Mouse (Mus musculus) hindbrain, embryonic 10.5 days (tissue): ENCODE measurements at regions not wholly inside any gene's neighbourhood (a gene's known extent, or its start where the extent isn't known, plus 50 kb on each side); places are given as distances from the start of the nearest gene placed in this dataset.

ENCODE experiments used
- DNase-seq: peaks from one replicate; pipeline ENCODE4 v3.0.0-alpha.2; 2017; ENCODE audit warnings: low spot score
- H3K27ac ChIP-seq: fragments of 300-500 bp; sonication (generic); 2 replicates; pipeline ENCODE4 v1.5.1; 2016; ENCODE audit warnings: mild to moderate bottlenecking, moderate library complexity
- H3K27me3 ChIP-seq: fragments of 300-500 bp; sonication (generic); 2 replicates; pipeline ENCODE4 v1.6.1; 2016; ENCODE audit warnings: mild to moderate bottlenecking; ENCODE audit not compliant: poor library complexity, insufficient read depth, severe bottlenecking
- H3K36me3 ChIP-seq: fragments of 300-500 bp; sonication (generic); 2 replicates; pipeline ENCODE4 v1.6.1; 2016; ENCODE audit warnings: mild to moderate bottlenecking, moderate library complexity
- H3K4me1 ChIP-seq: fragments of 300-500 bp; sonication (generic); replicated peaks from 2 replicates; pipeline ENCODE4 v1.6.1; 2016; ENCODE audit warnings: mild to moderate bottlenecking
- H3K4me3 ChIP-seq: fragments of 300-500 bp; sonication (generic); 2 replicates; pipeline ENCODE4 v1.5.1; 2016; ENCODE audit warnings: mild to moderate bottlenecking, moderate library complexity
- H3K9me3 ChIP-seq: fragments of 300-500 bp; sonication (generic); 2 replicates; pipeline ENCODE4 v1.6.1; 2016; ENCODE audit warnings: mild to moderate bottlenecking, moderate library complexity
- WGBS: fragments of 180-500 bp; shearing (Covaris S2); methylation state at CpG from one replicate; pipeline ENCODE4 v1.1.7; 2016; 5-methylcytosine and 5-hydroxymethylcytosine counted together

DNA sequence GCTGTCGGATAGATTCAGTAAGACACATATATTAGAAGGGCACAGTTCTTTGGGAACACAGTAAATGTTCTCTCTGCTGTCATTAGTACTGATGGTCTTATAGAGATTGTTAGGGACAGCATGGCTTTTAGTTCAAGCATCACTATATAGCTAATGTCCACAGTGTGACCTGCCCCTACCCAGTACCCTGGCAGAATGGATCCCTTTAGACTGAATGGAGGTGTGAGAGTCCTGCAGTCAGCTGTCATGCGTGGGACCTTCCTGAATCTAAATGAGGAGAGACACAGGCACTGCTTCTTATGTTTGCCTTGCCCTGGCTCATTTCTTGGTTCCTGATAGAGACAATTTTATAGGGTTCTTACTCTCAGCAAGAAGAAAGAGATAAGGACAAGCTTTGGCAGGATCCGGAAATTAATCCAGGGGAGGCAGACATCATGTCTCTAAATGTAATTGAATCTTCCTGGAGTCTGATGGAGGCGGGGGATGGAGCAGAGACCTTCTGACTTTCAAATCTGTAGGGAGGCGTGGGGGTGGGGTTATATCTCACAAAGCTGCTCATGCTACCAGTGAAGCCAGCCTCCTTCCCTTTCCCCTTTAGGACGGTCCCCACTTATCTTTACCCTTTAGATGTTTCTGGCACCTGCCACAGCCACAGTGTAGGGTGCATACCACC is 456.5 kb downstream of the Dhx35 start:
- DNase-seq = no peak
- Histone ChIP-seq H3K4me3 (no peak overlapping the region), H3K27me3 (no peaks in the 10 kb centered on the region), H3K9me3 (no peaks in the 10 kb centered on the region), H3K4me1 (no peaks in the 10 kb centered on the region), H3K27ac (no peak overlapping the region), H3K36me3 (no peaks in the 10 kb centered on the region)
- 74% methylated on average over 6 of the region's 6 CpGs for WGBS

GRCm38 (mm10) chr2:159270221-159271080 is 475.8 kb downstream of the Dhx35 start:
- Histone ChIP-seq H3K36me3 (no peaks in the 10 kb centered on the region), H3K4me1 (0 out of 2 replicates have a peak, but pooled peaks cover 3% of the 10 kb centered on the region), H3K4me3 (no peak overlapping the region), H3K9me3 (no peaks in the 10 kb centered on the region), H3K27me3 (no peaks in the 10 kb centered on the region), H3K27ac (no peak overlapping the region)
- no peak for DNase-seq
- 80% methylated on average over 10 of the region's 10 CpGs for WGBS

GRCm38 (mm10) chr2:159278896-159279295 is 484.3 kb downstream of the Dhx35 start:
- WGBS = 55% methylated on average over 2 of the region's 2 CpGs
- DNase-seq = no peak
- Histone ChIP-seq H3K27me3 (no peaks in the 10 kb centered on the region), H3K27ac (no peak overlapping the region), H3K36me3 (no peaks in the 10 kb centered on the region), H3K4me3 (no peak overlapping the region), H3K9me3 (no peaks in the 10 kb centered on the region), H3K4me1 (peaks cover 2% of the 10 kb centered on the region)

DNA sequence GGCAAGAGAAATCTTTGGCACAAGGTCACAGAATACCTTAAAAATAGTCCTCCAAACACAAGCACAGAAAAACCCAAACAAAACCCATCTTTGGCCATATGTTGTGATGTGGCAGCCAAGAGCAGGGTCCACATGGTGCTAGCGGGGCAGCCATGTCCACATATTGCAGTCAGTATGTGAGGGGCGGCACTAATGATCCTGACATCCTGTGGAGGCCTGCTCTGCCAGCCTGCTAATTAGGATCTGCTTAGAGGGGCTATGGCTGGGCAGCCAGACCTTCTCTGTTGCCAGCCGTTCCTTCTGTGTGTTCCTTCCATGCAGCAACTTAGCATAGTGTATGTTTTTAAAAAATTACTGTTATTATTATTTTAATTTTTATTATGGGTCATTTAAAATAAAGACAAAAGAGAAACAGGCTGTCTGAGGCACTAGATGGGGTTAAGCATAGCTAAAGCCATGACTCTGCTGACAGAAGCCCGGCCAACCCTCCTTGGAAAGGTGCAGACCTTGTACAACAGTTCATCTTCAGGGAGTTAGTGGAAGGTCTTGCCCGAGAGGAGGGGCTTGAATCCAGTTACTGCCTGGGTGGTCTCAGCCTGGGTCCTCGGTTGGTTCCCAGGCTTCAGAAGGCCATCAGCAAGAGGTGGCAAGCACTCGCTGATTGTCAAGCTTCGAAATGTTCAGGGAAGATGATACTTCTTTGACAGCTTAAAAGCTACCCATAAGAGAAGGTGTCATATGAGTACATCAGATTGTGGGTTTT is 487.1 kb downstream of the Dhx35 start:
- Histone ChIP-seq H3K9me3 (no peaks in the 10 kb centered on the region), H3K27ac (no peak overlapping the region), H3K4me1 (peaks cover 16% of the 10 kb centered on the region), H3K4me3 (no peak overlapping the region), H3K36me3 (no peaks in the 10 kb centered on the region), H3K27me3 (no peaks in the 10 kb centered on the region)
- WGBS = 84% methylated on average over 8 of the region's 8 CpGs
- no peak for DNase-seq

- 71% methylated on average over 5 of the region's 5 CpGs for WGBS
- H3K9me3 ChIP-seq = no peaks in the 10 kb centered on the region
- peaks cover 16% of the 10 kb centered on the region for H3K4me1 ChIP-seq
- no peak for DNase-seq
- H3K27me3 ChIP-seq = 0 out of 2 replicates have a peak, but pooled peaks cover 2% of the 10 kb centered on the region
- H3K4me3 ChIP-seq = no peak overlapping the region
- H3K36me3 ChIP-seq = no peaks in the 10 kb centered on the region
- H3K27ac ChIP-seq = no peak overlapping the region
Measured at GRCm38 (mm10) chr2:159284100-159284499, 489.5 kb downstream of the Dhx35 start.

DNA sequence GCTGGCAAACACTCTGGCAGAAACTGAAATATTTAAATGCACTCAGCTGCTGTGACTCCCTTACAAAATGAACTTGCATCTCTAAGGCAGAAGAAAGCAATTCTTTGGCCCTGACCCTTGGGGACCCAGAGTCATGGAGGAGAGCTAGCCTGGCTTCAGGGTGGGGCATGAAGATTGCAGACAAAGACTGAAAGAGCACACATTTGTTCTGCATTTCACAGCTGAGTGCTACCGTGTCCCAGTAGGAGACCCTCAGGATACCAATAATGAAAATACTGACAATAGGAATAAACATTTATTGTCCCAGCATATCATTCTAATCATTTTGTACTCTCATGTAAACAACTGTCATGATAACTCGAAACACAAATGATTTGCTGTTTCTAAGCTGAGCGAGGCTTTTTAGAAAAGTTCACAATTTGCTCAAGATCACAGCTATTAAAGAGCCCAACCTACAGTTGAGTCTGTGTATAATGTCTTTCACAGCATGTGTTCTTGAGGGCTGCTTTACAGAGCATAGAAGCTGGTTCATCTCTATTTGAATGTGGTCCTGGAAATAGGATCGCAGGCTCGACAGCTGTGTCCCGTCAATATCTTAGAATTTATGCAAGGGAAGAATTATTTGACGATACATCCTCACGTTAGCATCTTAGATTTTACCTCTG is 490.1 kb downstream of the Dhx35 start:
- Histone ChIP-seq H3K27ac (0 out of 2 replicates have a peak overlapping the region, but pooled peaks have one; percentile 31), H3K27me3 (0 out of 2 replicates have a peak, but pooled peaks cover 2% of the 10 kb centered on the region), H3K4me3 (no peak overlapping the region), H3K36me3 (no peaks in the 10 kb centered on the region), H3K9me3 (no peaks in the 10 kb centered on the region), H3K4me1 (peaks cover 16% of the 10 kb centered on the region)
- 54% methylated on average over 8 of the region's 8 CpGs for WGBS
- DNase-seq = peak; percentile 11

DNA sequence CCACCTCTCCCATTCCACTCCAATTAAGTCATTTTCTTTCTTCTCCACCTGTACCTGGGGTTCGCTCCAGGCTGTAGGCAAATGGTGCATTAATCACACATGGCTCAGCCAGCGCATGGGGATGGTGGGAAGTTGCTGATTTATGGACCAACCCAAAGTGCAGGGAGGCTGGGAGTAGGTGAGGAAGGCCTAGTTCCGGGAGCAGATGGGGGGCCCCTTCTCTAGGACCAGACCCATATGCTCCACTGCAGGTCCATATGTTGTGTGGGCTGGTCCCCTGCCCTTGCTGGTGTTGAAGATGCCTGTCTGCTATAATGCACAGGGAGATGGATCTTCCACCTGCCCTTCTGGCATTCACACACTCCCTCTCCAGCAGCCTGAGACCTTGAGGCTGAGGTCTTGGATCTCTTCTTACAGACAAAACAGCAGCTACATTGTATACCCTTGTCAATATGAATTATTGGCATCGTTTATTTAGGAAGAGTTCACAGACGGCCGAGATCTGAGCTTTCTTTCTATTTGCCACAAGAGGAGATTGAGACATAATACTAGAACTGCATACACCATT is 493.5 kb downstream of the Dhx35 start:
- peaks cover 2% of the 10 kb centered on the region; the same call in 1 of the 2 replicates for H3K27me3 ChIP-seq
- WGBS = 86% methylated on average over 6 of the region's 6 CpGs
- no peak overlapping the region for H3K27ac ChIP-seq
- H3K4me1 ChIP-seq = peaks cover 16% of the 10 kb centered on the region
- no peak overlapping the region for H3K4me3 ChIP-seq
- no peak for DNase-seq
- no peaks in the 10 kb centered on the region for H3K36me3 ChIP-seq
- no peaks in the 10 kb centered on the region for H3K9me3 ChIP-seq

DNA sequence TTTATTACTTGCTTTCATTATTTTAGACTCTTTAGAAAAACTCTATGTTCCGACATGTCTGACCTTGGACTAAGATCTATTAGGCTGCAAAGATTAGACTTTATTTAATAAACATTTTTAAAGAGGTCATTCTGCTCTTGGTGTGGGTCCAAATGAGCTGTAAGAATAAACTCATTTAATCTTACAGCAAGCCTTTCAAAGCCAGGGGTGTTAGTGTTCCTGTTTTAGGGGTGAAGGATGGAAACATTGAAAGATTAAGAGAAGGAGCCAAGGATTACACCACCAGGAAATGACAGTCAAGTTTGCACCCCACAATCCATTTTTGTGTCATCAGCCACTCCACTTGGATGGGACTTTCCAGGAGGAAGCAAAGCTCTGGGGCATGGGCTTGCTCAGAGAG is 495.5 kb downstream of the Dhx35 start:
- H3K9me3 ChIP-seq = no peaks in the 10 kb centered on the region
- H3K27ac ChIP-seq = no peak overlapping the region
- no peak for DNase-seq
- H3K27me3 ChIP-seq = peaks cover 2% of the 10 kb centered on the region; the same call in 1 of the 2 replicates
- H3K4me1 ChIP-seq = peaks cover 3% of the 10 kb centered on the region
- no peak overlapping the region for H3K4me3 ChIP-seq
- 93% methylated on average over 1 of the region's 1 CpGs for WGBS
- H3K36me3 ChIP-seq = no peaks in the 10 kb centered on the region

DNA sequence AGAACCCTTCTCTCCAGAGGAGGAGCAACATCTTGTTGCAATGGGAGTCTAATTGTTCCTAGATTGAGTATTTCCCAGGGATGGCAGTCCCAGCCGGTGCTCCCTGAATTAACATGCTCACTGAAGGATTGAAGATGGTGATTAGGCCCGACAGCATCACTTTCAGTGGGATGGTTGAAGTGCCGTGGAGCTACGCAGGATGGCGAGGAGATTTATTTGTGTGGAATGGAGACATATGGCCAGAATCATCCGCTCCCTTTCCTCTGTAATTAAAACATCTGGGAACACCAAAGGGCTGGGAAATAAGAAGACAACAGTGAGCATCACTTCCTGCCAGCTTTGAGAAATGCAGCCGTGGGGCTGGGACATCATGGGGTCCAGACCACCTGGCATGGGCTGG is 512.4 kb downstream of the Dhx35 start:
- WGBS = 76% methylated on average over 7 of the region's 7 CpGs
- no peak overlapping the region for H3K27ac ChIP-seq
- no peaks in the 10 kb centered on the region for H3K4me1 ChIP-seq
- no peaks in the 10 kb centered on the region for H3K36me3 ChIP-seq
- H3K27me3 ChIP-seq = no peaks in the 10 kb centered on the region
- DNase-seq = no peak
- no peaks in the 10 kb centered on the region for H3K9me3 ChIP-seq
- H3K4me3 ChIP-seq = no peak overlapping the region

DNA sequence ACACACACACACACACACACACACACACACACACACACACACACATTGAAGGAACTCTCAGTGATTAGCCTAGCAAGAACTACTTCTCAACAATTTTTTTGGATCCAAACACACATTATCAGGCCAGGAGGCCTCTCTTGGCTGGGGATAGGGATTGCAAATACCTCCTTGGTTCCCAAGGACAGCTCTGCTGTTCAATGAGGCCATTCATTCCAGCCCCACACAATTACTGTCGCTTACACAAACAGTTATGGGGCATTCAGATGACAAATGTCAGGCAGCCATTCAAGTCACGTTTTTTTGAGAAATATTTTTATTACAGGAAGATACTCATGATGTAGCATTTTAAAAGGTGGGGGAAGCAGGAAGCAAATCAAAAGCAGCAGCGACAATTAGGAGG is 540.1 kb downstream of the Dhx35 start:
- Histone ChIP-seq H3K36me3 (no peaks in the 10 kb centered on the region), H3K27ac (no peak overlapping the region), H3K4me3 (no peak overlapping the region), H3K9me3 (no peaks in the 10 kb centered on the region), H3K27me3 (no peaks in the 10 kb centered on the region), H3K4me1 (no peaks in the 10 kb centered on the region)
- no peak for DNase-seq
- 62% methylated on average over 3 of the region's 3 CpGs for WGBS

- no peak overlapping the region for H3K4me3 ChIP-seq
- H3K27me3 ChIP-seq = no peaks in the 10 kb centered on the region
- H3K4me1 ChIP-seq = no peaks in the 10 kb centered on the region
- H3K27ac ChIP-seq = no peak overlapping the region
- DNase-seq = no peak
- no peaks in the 10 kb centered on the region for H3K36me3 ChIP-seq
- H3K9me3 ChIP-seq = no peaks in the 10 kb centered on the region
- WGBS = 84% methylated on average over 2 of the region's 2 CpGs
Measured at GRCm38 (mm10) chr2:159336646-159337045, 542.0 kb downstream of the Dhx35 start.
